Comparison of ENCODE assay signal across 18 mouse cellular contexts in genomic region chr6:71129071-71129470, GRCm38 (mm10). TPM values are rescaled to one million over a fixed set of nuclear protein-coding genes. Genes with fewer than 3 reads are reported as not detected.
DNase-seq lines count a peak whose midpoint lies in the region; ATAC-seq and TF ChIP-seq lines count a peak whose summit lies in the region.
"Had no signal": no experiment of that assay in that cellular context is flagged by ENCODE, and none has a peak within 500 bp of the region (broad histone marks: within the 10 kb centered on the region; RNA-seq: fewer than 3 reads in every experiment).

No protein-coding gene starts in this region.

- no peak for TF ChIP-seq EP300 in MEL (IDR thresholded peaks at IDR 0.05; ENCODE audit: low read depth in 1 of 2, low read length in 2 of 2)
- TF ChIP-seq EP300 in liver, postnatal 0 days (IDR thresholded peaks at IDR 0.05; ENCODE audit: low read depth), result no peak

- TF ChIP-seq RAD21 in MEL (IDR thresholded peaks at IDR 0.05; ENCODE audit: low read depth, low read length), result peak; percentile 17

- H3K36me3 ChIP-seq in MEL (ENCODE audit: control insufficient read depth in 1 of 2, insufficient read depth in 2 of 2, low read length in 2 of 2), result no peaks in the 10 kb centered on the region
- no peaks in the 10 kb centered on the region for H3K36me3 ChIP-seq in liver, postnatal 0 days (replicated peaks; ENCODE audit: insufficient read depth, low read length)
- H3K36me3 ChIP-seq: heart, embryonic 13.5 days; liver, embryonic 15.5 days had no signal

- WGBS in liver, postnatal 0 days (ENCODE audit: insufficient replicate concordance), result 56% methylated on average over 4 of the region's 4 CpGs

- H3K27me3 ChIP-seq in MEL (ENCODE audit: control insufficient read depth in 1 of 2, insufficient read depth in 2 of 2, low read length in 2 of 2), result no peaks in the 10 kb centered on the region
- no peaks in the 10 kb centered on the region for H3K27me3 ChIP-seq in liver, postnatal 0 days (ENCODE audit: insufficient read depth, low read length)
- H3K27me3 ChIP-seq: heart, embryonic 13.5 days; liver, embryonic 15.5 days had no signal

- TF ChIP-seq POLR2A in MEL (IDR thresholded peaks at IDR 0.05; ENCODE audit: control insufficient read depth in 1 of 2, insufficient read depth in 1 of 2, low read depth in 1 of 2, low read length in 2 of 2, poor library complexity in 1 of 2), result no peak

- H3K4me3 ChIP-seq in MEL (ENCODE audit: control insufficient read depth in 1 of 2, insufficient read depth in 1 of 2, low read depth in 2 of 2, low read length in 2 of 2), result no peak overlapping the region
- no peak overlapping the region for H3K4me3 ChIP-seq in liver, postnatal 0 days (ENCODE audit: low read depth, low read length)
- H3K4me3 ChIP-seq: heart, embryonic 13.5 days; layer of hippocampus, adult 2 months; liver, embryonic 15.5 days had no signal

- no peak overlapping the region for H3K4me2 ChIP-seq in liver, postnatal 0 days (ENCODE audit: low read depth, low read length)
- H3K4me2 ChIP-seq: heart, embryonic 13.5 days; liver, embryonic 15.5 days had no signal

- no peak overlapping the region for H3K27ac ChIP-seq in MEL (ENCODE audit: control insufficient read depth, low read depth, low read length)
- no peak overlapping the region for H3K27ac ChIP-seq in liver, postnatal 0 days (ENCODE audit: low read depth)
- H3K27ac ChIP-seq: heart, embryonic 13.5 days; layer of hippocampus, adult 2 months; liver, embryonic 15.5 days; stomach, postnatal 0 days had no signal

- DNase-seq in embryo, embryonic 10 days (ENCODE audit: low spot score), result peak; percentile 32
- DNase-seq in embryo, embryonic 9.5 days (ENCODE audit: extremely low spot score), result no peak
- peak; percentile 40 for DNase-seq in kidney, postnatal 10 days
- DNase-seq in kidney, adult 11 months, result no peak
- no peak for DNase-seq in MEL (ENCODE audit: low read depth, low spot score)
- DNase-seq in liver, postnatal 0 days, result no peak
- no peak for DNase-seq in gastrocnemius, adult 8-10 months (ENCODE audit: low spot score in 2 of 2)
- DNase-seq: adrenal gland, postnatal 36 days; B cell, adult 2 months; gastrocnemius, postnatal 14 days; thymus, postnatal 36 days had no signal

- peak in 2 of 3 experiments; percentile 31 to 40; a peak in 4 of 6 replicates for TF ChIP-seq CTCF in MEL (IDR thresholded peaks at IDR 0.05 in 2 of 3, conservative IDR thresholded peaks at IDR 0.05 in 1 of 3; ENCODE audit: control insufficient read depth in 1 of 3, insufficient read depth in 1 of 3, low read depth in 2 of 3, low read length in 3 of 3, poor library complexity in 1 of 3, severe bottlenecking in 1 of 3)
- TF ChIP-seq CTCF in liver, postnatal 0 days (IDR thresholded peaks at IDR 0.05; ENCODE audit: low read depth), result no peak

- H3K79me2 ChIP-seq in MEL (ENCODE audit: control insufficient read depth, insufficient read depth, low read length, poor library complexity), result no peaks in the 10 kb centered on the region

- no peaks in the 10 kb centered on the region for H3K4me1 ChIP-seq in MEL (ENCODE audit: control insufficient read depth in 1 of 2, insufficient read depth in 2 of 2, low read length in 2 of 2)
- peaks cover 6% of the 10 kb centered on the region; the same call in 1 of the 2 replicates for H3K4me1 ChIP-seq in liver, postnatal 0 days (ENCODE audit: insufficient read depth)
- H3K4me1 ChIP-seq: heart, embryonic 13.5 days; liver, embryonic 15.5 days had no signal

- no peak overlapping the region for H3K9ac ChIP-seq in MEL (ENCODE audit: control insufficient read depth, low read depth, low read length, poor library complexity, severe bottlenecking)
- H3K9ac ChIP-seq in liver, postnatal 0 days (replicated peaks), result no peak overlapping the region
- H3K9ac ChIP-seq: heart, embryonic 13.5 days; liver, embryonic 15.5 days had no signal

- ATAC-seq in liver, postnatal 0 days, result peak; percentile 40; the same call in 1 of the 2 replicates
- no peak for ATAC-seq in megakaryocyte-erythroid progenitor cell, adult 5-6 weeks (replicated peaks; ENCODE audit: low FRiP score, low TSS enrichment, poor library complexity, severe bottlenecking)
- ATAC-seq: forebrain, embryonic 16.5 days had no signal

- no peaks in the 10 kb centered on the region for H3K9me3 ChIP-seq in MEL (replicated peaks; ENCODE audit: insufficient read depth, low read length)
- no peaks in the 10 kb centered on the region for H3K9me3 ChIP-seq in liver, postnatal 0 days (ENCODE audit: low read length)
- H3K9me3 ChIP-seq: heart, embryonic 13.5 days; liver, embryonic 15.5 days had no signal

TF ChIP-seq in MEL, 35 proteins besides CTCF, POLR2A, EP300 and RAD21:
- TF ChIP-seq E2F4 (IDR thresholded peaks at IDR 0.05; ENCODE audit: borderline replicate concordance, low read depth, low read length) (no peak), ELF1 (IDR thresholded peaks at IDR 0.05; ENCODE audit: low read depth, low read length) (no peak), SMC3 (IDR thresholded peaks at IDR 0.05; ENCODE audit: low read depth, low read length) (peak; percentile 32; the same call in 1 of the 2 replicates), MYC (IDR thresholded peaks at IDR 0.05; ENCODE audit: low read depth, low read length) (no peak), USF2 (IDR thresholded peaks at IDR 0.05; ENCODE audit: borderline replicate concordance in 1 of 2, insufficient read depth in 1 of 2, low read depth in 1 of 2, low read length in 2 of 2) (no peak), MEF2A (IDR thresholded peaks at IDR 0.05; ENCODE audit: extremely low read depth, insufficient replicate concordance, low read depth, low read length, poor library complexity, severe bottlenecking) (no peak), CHD2 (IDR thresholded peaks at IDR 0.05; ENCODE audit: low read length) (no peak)

RNA-seq across cellular contexts. Expression of gene Thnsl2, which starts 15.2 kb away (rescaled TPM):
- 0.08 and 0.16 TPM in 2 replicates for total RNA-seq in MEL (2012; rRNA removed)
- under 1 TPM in 1 of 2 experiments, not detected in 1; 0.21 TPM for polyA plus RNA-seq in MEL (2012; ENCODE audit: insufficient read depth in 1 of 2, insufficient read length in 2 of 2, low read depth in 1 of 2, low replicate concordance in 2 of 2, missing spikeins in 1 of 2)
- 35.4 and 35.8 TPM in 2 replicates for polyA plus RNA-seq in liver, postnatal 0 days (2015; fragmentation: Nextera tagmentation; extraction: Ambion mirVana)
- total RNA-seq in megakaryocyte-erythroid progenitor cell, adult 5-6 weeks (2014; fragmentation: Nextera tagmentation), result 0.22 TPM in 1 of 2 replicates, not detected in the other
- total RNA-seq in megakaryocyte-erythroid progenitor cell, adult 5-6 weeks (2017), result not detected in 2 replicates
- 10 to 100 TPM in 2 of 4 experiments, 1 to 10 TPM in 2; 8.9 to 12.8 (median 9.8) TPM for total RNA-seq in gastrocnemius, adult 8-10 months (2022)
- total RNA-seq: monocyte, adult 5-6 weeks had no signal

Comparison
In these comparisons a context has a peak if more than half of its experiments do, and no peak if none do; other contexts are left out.
1. DNase-seq: peak in embryo, embryonic 10 days (single experiment) and kidney, postnatal 10 days (single experiment); none in embryo, embryonic 9.5 days (single experiment), kidney, adult 11 months (single experiment), MEL (single experiment), liver, postnatal 0 days (single experiment) and gastrocnemius, adult 8-10 months (0 of 2).